Mouse (Mus musculus): ENCODE measurements around the gene Taar7d. TPM values are rescaled to one million over a fixed set of nuclear protein-coding genes. Genes with fewer than 3 reads are reported as not detected.
"Not testable (repeated sequence)": the region's sequence is repeated elsewhere in the genome, so short reads cannot be mapped to it uniquely, and the experiment has no call there.

Taar7d gene
- total RNA-seq (2021): not detected in 2 replicates
- long read RNA-seq, experiment 1: 0 reads
- long read RNA-seq, experiment 2: 0 reads

GRCm38 (mm10) chr10:24026922-24027321, at the start of gene Taar7d:
Gene Taar7d (plus strand): TSS chr10:24027222.
- DNase-seq: no peak

- DNase-seq: no peak
Measured at GRCm38 (mm10) chr10:23977958-23978357, 49.1 kb upstream of the Taar7d start.

DNA sequence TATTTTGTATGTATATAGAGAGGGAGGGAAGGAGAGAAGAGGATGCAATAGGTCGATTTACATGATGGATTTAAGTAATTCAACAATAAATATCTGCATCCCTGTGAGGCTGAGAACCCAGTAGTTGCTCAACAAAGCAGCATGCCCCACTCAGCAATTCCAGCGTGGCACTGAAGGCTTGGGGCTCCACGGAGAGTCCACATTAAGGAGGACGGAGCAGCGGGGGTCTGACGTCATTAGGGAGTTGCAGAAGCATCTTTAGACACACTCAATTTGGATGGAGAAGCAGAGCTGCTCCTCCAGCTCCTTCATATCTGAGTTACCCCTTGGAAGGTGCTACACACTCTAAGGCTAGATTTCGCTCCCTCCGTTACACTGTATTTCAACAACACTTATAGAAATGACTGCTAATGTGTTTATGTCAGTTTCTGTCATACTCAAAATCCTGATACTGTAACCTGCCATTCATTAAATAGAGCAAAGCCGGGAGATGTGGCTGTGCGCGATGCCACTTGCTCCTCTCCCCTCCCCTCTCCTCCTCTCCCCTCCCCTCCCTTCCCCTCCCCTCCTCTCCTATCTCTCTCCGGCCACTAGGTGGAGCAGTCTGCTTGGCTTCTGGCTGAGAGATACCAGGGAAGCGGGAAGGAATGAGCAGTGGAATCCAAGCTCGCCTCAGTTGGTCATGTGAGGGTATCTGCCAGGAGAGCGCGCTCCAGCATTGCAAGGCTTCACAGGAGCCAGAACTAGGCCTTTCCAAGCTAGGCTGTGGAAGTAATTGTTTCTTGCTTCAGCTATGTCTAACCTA, 47.9 kb upstream of the Taar7d start:
- DNase-seq: peak; percentile 88

- DNase-seq: no peak
Measured at GRCm38 (mm10) chr10:23985546-23985945, 41.5 kb upstream of the Taar7d start, which contains the start of gene Taar6. Gene Taar6 (minus strand): TSS chr10:23985646.

DNA sequence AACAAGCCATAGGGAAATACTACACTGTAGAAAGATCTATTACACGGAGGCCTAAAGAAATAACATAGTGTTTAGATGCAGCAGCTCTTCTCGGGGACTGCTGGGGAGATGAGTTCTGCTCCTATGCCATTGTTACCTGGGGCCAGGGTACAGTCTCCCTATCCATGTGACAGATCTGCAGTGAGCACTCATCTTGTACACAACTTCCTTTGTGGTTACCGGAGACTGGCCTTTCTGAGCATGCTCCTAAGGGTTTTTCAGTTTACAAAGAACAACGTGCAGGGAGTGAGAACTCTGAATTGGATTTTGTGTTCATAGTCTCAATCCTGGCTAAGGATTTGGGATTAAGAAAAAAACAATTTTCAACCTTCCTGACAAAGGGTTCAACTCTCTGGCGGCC, 40.6 kb upstream of the Taar7d start:
- no peak for DNase-seq

- DNase-seq: no peak
Measured at GRCm38 (mm10) chr10:23993381-23993780, 33.6 kb upstream of the Taar7d start, which contains the start of gene Taar7a. Gene Taar7a (minus strand): TSS chr10:23993481.

GRCm38 (mm10) chr10:23999639-24000038, 27.4 kb upstream of the Taar7d start, which contains the start of gene Taar7b:
Gene Taar7b (plus strand): TSS chr10:23999939.
- no peak for DNase-seq

GRCm38 (mm10) chr10:24006442-24006841, 20.6 kb upstream of the Taar7d start:
- no peak for DNase-seq

DNA sequence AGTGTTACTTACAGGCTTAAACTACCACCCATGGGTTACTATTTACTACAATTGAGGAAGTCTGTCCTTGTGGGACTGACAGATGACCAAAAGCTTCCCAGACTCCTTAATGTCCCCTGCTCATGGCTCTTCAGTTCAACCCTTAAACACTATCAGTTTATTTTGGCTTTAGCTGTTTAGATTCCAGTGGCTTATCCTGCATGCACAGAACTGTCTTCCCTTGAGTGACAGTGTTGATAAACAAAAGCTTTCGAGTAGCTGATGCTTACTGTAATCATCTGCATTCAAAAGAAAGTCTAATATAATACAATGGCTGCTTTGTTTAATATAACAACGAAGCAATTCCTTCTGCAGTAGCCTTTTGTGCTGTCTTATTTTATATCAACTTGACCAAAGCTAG, 20.0 kb upstream of the Taar7d start:
- no peak for DNase-seq

GRCm38 (mm10) chr10:24008143-24008542, 18.9 kb upstream of the Taar7d start:
- no peak for DNase-seq

- DNase-seq: no peak
Measured at GRCm38 (mm10) chr10:24031347-24031746, 4.3 kb downstream of the Taar7d start.

DNA sequence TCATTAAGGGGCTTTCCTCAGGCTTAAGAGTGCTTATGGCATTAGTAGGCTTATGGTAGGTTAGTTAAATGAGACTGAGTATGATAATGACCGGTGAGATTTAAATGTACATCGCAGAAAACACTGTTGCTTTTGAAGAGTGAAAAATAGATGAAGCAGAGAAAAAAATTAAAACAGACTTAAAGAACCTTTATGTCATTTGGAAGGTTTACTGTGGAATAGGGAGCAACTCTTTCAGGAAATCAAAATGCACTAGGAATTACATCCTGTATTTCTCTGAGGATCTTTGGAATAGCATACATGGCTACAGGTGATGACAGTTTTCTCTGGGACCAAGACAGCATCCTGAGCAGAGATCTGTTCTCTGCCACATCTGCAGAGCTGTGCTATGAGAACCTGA, 10.3 kb downstream of the Taar7d start, which contains the start of gene Taar7e:
Gene Taar7e (plus strand): TSS at position 301 of the 400 bp plus-strand sequence.
- DNase-seq: no peak

DNA sequence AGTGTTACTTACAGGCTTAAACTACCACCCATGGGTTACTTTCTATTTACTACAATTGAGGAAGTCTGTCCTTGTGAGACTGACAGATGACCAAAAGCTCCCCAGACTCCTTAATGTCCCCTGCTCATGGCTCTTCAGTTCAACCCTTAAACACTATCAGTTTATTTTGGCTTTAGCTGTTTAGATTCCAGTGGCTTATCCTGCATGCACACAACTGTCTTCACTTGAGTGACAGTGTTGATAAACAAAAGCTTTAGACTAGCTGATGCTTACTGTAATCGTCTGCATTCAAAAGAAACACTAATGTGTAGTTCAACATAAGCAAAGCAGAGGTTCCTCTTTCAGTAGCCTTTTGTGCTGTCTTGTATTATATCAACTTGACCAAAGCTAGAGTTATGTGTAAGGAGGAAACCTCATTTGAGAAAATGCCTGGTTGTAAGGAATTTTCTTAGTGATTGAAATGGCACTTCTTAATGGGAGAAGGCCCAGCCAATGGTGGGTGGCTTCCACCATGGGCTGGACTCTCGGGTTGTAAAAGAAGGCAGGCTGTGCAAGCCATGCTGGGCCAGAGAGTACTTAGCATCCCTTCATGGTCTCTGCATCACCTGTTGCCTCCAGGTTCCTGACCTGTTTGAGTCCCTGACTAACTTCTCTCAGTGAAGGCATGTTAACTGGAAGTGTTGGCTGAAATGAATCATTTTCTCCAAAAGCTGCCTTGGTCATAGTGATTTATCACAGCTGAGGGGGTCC, 13.3 kb downstream of the Taar7d start:
- DNase-seq: no peak

DNA sequence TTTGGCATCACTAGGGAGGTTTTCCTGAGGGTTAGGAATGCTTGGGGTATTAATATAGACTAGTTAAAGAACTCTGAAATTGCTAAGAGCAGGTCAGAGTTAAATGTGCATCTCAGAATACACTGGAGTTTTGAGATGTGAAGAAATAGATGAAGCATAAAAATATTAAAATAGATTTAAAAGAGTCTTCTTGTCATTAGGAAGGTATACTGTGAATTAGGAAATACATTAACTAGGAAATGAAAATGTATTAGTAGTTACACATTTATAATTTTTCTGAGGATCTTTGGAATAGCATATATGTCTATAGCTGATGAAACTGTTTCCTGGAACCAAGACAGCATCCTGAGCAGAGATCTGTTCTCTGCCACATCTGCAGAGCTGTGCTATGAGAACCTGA, 22.2 kb downstream of the Taar7d start, which contains the start of gene Taar7f:
Gene Taar7f (plus strand): TSS at position 301 of the 400 bp plus-strand sequence.
- DNase-seq: no peak

DNA sequence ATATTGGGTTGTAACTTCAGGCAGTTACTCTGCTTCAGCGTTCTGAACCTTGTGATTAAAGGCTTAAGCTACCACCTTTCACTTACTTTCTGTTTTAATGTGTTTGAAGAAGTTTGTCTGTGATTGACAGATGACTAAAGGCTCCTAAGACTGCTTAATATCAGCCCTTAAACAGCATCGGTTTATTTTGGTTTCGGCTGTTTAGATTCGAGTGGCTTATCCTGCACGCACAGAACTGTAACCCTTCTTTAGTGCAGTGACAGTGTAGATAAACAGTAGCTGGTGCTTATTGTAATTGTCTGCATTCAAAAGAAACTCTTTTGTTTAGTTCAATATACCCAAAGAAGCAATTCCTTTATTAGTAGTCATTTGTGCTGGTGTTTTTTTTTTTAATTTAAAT, 25.0 kb downstream of the Taar7d start:
- DNase-seq: no peak

- DNase-seq: no peak
Measured at GRCm38 (mm10) chr10:24058986-24059385, 32.0 kb downstream of the Taar7d start.

DNA sequence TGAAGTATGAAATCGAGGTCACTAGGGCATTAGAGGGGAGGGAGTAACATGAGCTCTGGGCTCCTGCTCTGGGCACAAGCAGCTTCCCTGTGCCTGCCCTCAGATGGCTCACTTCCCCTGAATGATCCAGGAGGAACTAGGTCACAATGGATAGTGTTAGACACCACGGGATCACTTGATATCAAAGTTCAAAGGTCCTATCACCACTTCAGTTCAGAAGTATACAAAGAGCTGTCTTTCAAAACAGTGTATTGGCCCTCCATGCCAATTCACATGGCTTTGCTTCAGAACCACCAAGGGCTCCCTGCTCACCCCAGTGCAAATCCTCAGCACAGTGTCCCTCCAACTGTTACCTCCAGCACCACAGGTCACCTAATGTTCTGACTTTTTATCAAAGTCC, 47.7 kb downstream of the Taar7d start:
- not testable (repeated sequence) for DNase-seq

GRCm38 (mm10) chr10:24076200-24076599, 49.2 kb downstream of the Taar7d start, which contains the start of gene Taar8a:
Gene Taar8a (plus strand): TSS chr10:24076500.
- DNase-seq: not testable (repeated sequence)

Data from adrenal gland, postnatal 14 days (tissue).